Mouse (Mus musculus) CH12.LX (cell line): ENCODE measurements around the gene Tldc1. TPM values are rescaled to one million over a fixed set of nuclear protein-coding genes. Genes with fewer than 3 reads are reported as not detected.

Experiments used
- DNase-seq: peaks from one replicate; pipeline ENCODE4 v3.0.0-alpha.2; 2013; ENCODE audit errors: extremely low read depth
- H3K27ac ChIP-seq: 2 replicates; pipeline ENCODE4 v1.5.1; 2012; ENCODE audit warnings: low read depth, mild to moderate bottlenecking, control low read depth, moderate library complexity; ENCODE audit not compliant: insufficient read depth
- H3K27me3 ChIP-seq: replicated peaks from 2 replicates; pipeline ENCODE3; 2012; ENCODE audit warnings: inconsistent platforms
- H3K36me3 ChIP-seq, 2 experiments: replicated peaks in 1 of 2; 2 replicates each; pipeline versions ENCODE3 to v1.6.1; 2012; ENCODE audit warnings: inconsistent platforms in 1 of 2, low read length in 1 of 2, mild to moderate bottlenecking in 1 of 2, mixed read lengths in 1 of 2, moderate library complexity in 1 of 2; ENCODE audit not compliant: control insufficient read depth in 1 of 2, insufficient read depth in 1 of 2
- H3K4me1 ChIP-seq, 2 experiments: 2 replicates each; pipeline ENCODE4 v1.6.1; 2012; ENCODE audit warnings: inconsistent platforms in 1 of 2, moderate library complexity in 1 of 2; ENCODE audit not compliant: insufficient read depth in 2 of 2, control insufficient read depth in 1 of 2
- H3K4me2 ChIP-seq: 2 replicates; pipeline ENCODE4 v1.6.1; 2012; ENCODE audit warnings: low read depth, mild to moderate bottlenecking, control low read depth; ENCODE audit not compliant: poor library complexity, insufficient read depth, severe bottlenecking
- H3K4me3 ChIP-seq, 3 experiments: fragments of 150-350 bp in 1 of 3; sonication (generic) in 1 of 3; replicated peaks in 1 of 3; 2 replicates each; pipeline versions ENCODE3 to v1.5.1; 2011 to 2012; ENCODE audit warnings: low read depth in 2 of 3, low read length in 2 of 3, mild to moderate bottlenecking in 2 of 3, moderate library complexity in 2 of 3, control low read depth in 1 of 3, improper control_type of control experiment in 1 of 3, inconsistent platforms in 1 of 3, mixed read lengths in 1 of 3; ENCODE audit not compliant: poor library complexity in 1 of 3
- H3K79me2 ChIP-seq: replicated peaks from 2 replicates; pipeline ENCODE4 v1.6.1; 2012; ENCODE audit warnings: mild to moderate bottlenecking, moderate library complexity; ENCODE audit not compliant: control insufficient read depth, poor library complexity, insufficient read depth, severe bottlenecking; ENCODE audit errors: extremely low read depth
- H3K9ac ChIP-seq: 2 replicates; pipeline ENCODE4 v1.6.1; 2012; ENCODE audit warnings: low read depth, mild to moderate bottlenecking, control low read depth, moderate library complexity; ENCODE audit not compliant: insufficient read depth
- H3K9me3 ChIP-seq: replicated peaks from 2 replicates; pipeline ENCODE3; 2012; ENCODE audit warnings: low read length, inconsistent platforms, mixed read lengths
- CHD1 ChIP-seq: IDR thresholded peaks from 2 replicates; pipeline ENCODE4 v1.6.1; 2012; ENCODE audit warnings: low read depth, low read length, improper control_type of control experiment, inconsistent platforms
- CTCF ChIP-seq, 2 experiments: IDR thresholded peaks in 1 of 2; conservative IDR thresholded peaks in 1 of 2; 2 replicates each; pipeline ENCODE4 v1.5.1; 2011 to 2012; ENCODE audit warnings: low read depth in 2 of 2, low read length in 2 of 2, improper control_type of control experiment in 1 of 2, inconsistent platforms in 1 of 2, mild to moderate bottlenecking in 1 of 2, moderate library complexity in 1 of 2
- E2F4 ChIP-seq: IDR thresholded peaks from 2 replicates; pipeline ENCODE4 v1.6.1; 2011; ENCODE audit warnings: low read depth, low read length, improper control_type of control experiment; ENCODE audit not compliant: insufficient replicate concordance
- ETS1 ChIP-seq: conservative IDR thresholded peaks from 2 replicates; pipeline ENCODE4 v1.6.1; 2012; ENCODE audit warnings: low read depth, mild to moderate bottlenecking, inconsistent platforms, low read length, improper control_type of control experiment, moderate library complexity
- HCFC1 ChIP-seq: IDR thresholded peaks from 2 replicates; pipeline ENCODE4 v1.6.1; 2012; ENCODE audit warnings: low read depth, mild to moderate bottlenecking, inconsistent platforms, low read length, improper control_type of control experiment
- JUN ChIP-seq: IDR thresholded peaks from 2 replicates; pipeline ENCODE4 v1.6.1; 2011; ENCODE audit warnings: low read depth, mild to moderate bottlenecking, low read length, improper control_type of control experiment, moderate library complexity; ENCODE audit not compliant: insufficient read depth
- JUND ChIP-seq: conservative IDR thresholded peaks from 2 replicates; pipeline ENCODE4 v1.6.1; 2011; ENCODE audit warnings: low read depth, low read length, improper control_type of control experiment
- MAX ChIP-seq: IDR thresholded peaks from 2 replicates; pipeline ENCODE4 v1.6.1; 2011; ENCODE audit warnings: low read length, improper control_type of control experiment
- MAZ ChIP-seq: IDR thresholded peaks from 2 replicates; pipeline ENCODE4 v1.6.1; 2012; ENCODE audit warnings: low read depth, mild to moderate bottlenecking, inconsistent platforms, low read length, improper control_type of control experiment, moderate library complexity
- MYC ChIP-seq: IDR thresholded peaks from 2 replicates; pipeline ENCODE4 v1.6.1; 2011; ENCODE audit warnings: low read depth, mild to moderate bottlenecking, improper control_type of control experiment, low read length
- NRF1 ChIP-seq: IDR thresholded peaks from 2 replicates; pipeline ENCODE4 v1.6.1; 2014; ENCODE audit warnings: low read depth, mild to moderate bottlenecking, inconsistent platforms, low read length, improper control_type of control experiment, moderate library complexity
- PAX5 ChIP-seq: IDR thresholded peaks from 2 replicates; pipeline ENCODE4 v1.6.1; 2012; ENCODE audit warnings: low read length, inconsistent platforms, mixed read lengths
- POLR2A ChIP-seq: IDR thresholded peaks from 2 replicates; pipeline ENCODE4 v1.6.1; 2011; ENCODE audit warnings: low read depth, mild to moderate bottlenecking, improper control_type of control experiment, low read length
- POLR2AphosphoS2 ChIP-seq: IDR thresholded peaks from 2 replicates; pipeline ENCODE4 v1.6.1; 2011; ENCODE audit warnings: low read depth, low read length, improper control_type of control experiment
- RAD21 ChIP-seq: IDR thresholded peaks from 2 replicates; pipeline ENCODE4 v1.6.1; 2011; ENCODE audit warnings: low read depth, mild to moderate bottlenecking, low read length, improper control_type of control experiment, moderate library complexity
- RCOR1 ChIP-seq: conservative IDR thresholded peaks from 2 replicates; pipeline ENCODE4 v1.6.1; 2012; ENCODE audit warnings: low read depth, mild to moderate bottlenecking, inconsistent platforms, low read length, improper control_type of control experiment
- TCF12 ChIP-seq: IDR thresholded peaks from 2 replicates; pipeline ENCODE4 v1.6.1; 2014; ENCODE audit warnings: low read depth, mild to moderate bottlenecking, inconsistent platforms, low read length, improper control_type of control experiment
- USF1 ChIP-seq: IDR thresholded peaks from 2 replicates; pipeline ENCODE4 v1.6.1; 2014; ENCODE audit warnings: low read depth, mild to moderate bottlenecking, inconsistent platforms, low read length, improper control_type of control experiment
- USF2 ChIP-seq: conservative IDR thresholded peaks from 2 replicates; pipeline ENCODE4 v1.6.1; 2011; ENCODE audit warnings: low read depth, low read length, improper control_type of control experiment
- ZC3H11A ChIP-seq: IDR thresholded peaks from 2 replicates; pipeline ENCODE4 v1.6.1; 2012; ENCODE audit warnings: low read depth, mild to moderate bottlenecking, inconsistent platforms, low read length, improper control_type of control experiment
- ZKSCAN1 ChIP-seq: IDR thresholded peaks from 2 replicates; pipeline ENCODE4 v1.6.1; 2012; ENCODE audit warnings: low read depth, inconsistent platforms, low read length, improper control_type of control experiment, borderline replicate concordance
- ZMIZ1 ChIP-seq: IDR thresholded peaks from 2 replicates; pipeline ENCODE4 v1.6.1; 2012; ENCODE audit warnings: low read depth, mild to moderate bottlenecking, inconsistent platforms, low read length, improper control_type of control experiment
- dilution Hi-C: fragments of 300-500 bp; cut with MboI; formaldehyde crosslinking; loops from 2 replicates; pipeline ENCODE4 v1.14.3; 2020; ENCODE audit warnings: low sequenced_read_pairs; ENCODE audit not compliant: extremely low pct_unique_long_range_greater_than_20kb, extremely low pct_ligation_motif_present
- in situ Hi-C: fragments of 300-500 bp; cut with MboI; formaldehyde crosslinking; loops from 3 replicates; pipeline ENCODE4 v1.14.3; 2019; ENCODE audit warnings: low sequenced_read_pairs, low pct_ligation_motif_present, low pct_unique_long_range_greater_than_20kb, mixed read lengths
- polyA plus RNA-seq: library from polyadenylated mRNA; unstranded; fragments of >175 nt; gene quantifications from 2 replicates; pipeline ENCODE4 v1.2.1, GENCODE M21; 2012; ENCODE audit warnings: low read depth; ENCODE audit not compliant: insufficient read length
- total RNA-seq, 2 experiments: library from RNA; depleted of rRNA; stranded (reverse); fragments of 300-350 nt in 1 of 2; fragments of >200 nt in 1 of 2; gene quantifications; 2 replicates each; pipeline ENCODE4 v1.2.3; 2012 to 2014

The Tldc1 gene
- total and polyA plus RNA-seq, 3 experiments = 3.8 to 10.4 (median 7.7) TPM

DNA sequence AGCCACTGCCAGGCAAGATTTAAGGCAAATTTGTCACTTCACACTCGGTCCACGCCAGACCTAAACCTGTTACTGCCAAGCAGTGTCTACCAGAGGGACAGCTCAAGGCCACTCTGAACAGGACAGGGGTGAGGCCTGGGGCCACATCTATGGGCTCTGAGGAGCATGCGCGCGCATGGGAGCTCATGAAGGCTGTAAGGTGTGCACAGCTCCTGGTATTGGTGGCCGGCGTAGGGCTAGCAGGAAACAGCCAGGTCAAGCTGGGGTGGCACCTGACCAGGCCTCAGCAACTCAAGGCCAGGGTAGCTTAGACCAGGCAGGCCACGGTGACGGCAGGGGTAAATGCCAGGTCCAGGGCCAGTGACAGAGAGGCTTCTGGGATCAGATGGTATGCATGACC, 31.4 kb upstream of the Tldc1 start:
- Histone ChIP-seq H3K9me3 (no peaks in the 10 kb centered on the region), H3K4me2 (no peak overlapping the region), H3K36me3 (peaks cover 0 to 41% of the 10 kb centered on the region in 2 experiments), H3K27me3 (no peaks in the 10 kb centered on the region), H3K4me1 (peaks cover 18 to 82% of the 10 kb centered on the region in 2 experiments), H3K4me3 (no peak overlapping the region), H3K27ac (no peak overlapping the region), H3K9ac (no peak overlapping the region), H3K79me2 (no peaks in the 10 kb centered on the region)
- TF ChIP-seq NRF1 (no peak), E2F4 (no peak), USF2 (no peak), ETS1 (no peak), ZMIZ1 (no peak), MAX (no peak), PAX5 (no peak), JUND (no peak), POLR2AphosphoS2 (no peak), TCF12 (no peak)
- in situ Hi-C loops (no loop called here), dilution Hi-C loops (no loop called here)
- no peak for DNase-seq

DNA sequence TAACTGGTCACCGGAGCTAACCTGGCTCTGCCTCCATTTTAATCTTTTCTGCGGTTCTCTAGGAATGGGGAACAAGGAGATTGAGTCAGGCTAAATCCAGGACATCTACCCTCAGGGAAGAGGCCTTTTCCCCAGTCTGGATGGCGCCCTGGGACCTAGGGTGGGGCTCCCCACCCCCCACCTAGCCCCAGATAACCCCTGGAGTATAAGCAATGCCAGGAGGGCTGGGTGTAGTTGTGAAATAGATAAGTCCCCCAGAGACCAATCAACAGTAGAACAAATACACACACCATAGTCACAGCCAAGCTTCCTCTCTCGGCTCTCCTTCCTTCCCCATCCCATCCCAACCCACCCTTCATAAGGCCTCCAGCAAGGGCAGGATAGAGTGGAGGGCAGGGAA, 29.5 kb upstream of the Tldc1 start:
- in situ Hi-C loops (no loop called here), dilution Hi-C loops (no loop called here)
- Histone ChIP-seq H3K9me3 (peaks cover under 1% of the 10 kb centered on the region), H3K79me2 (no peaks in the 10 kb centered on the region), H3K36me3 (peaks cover 0 to 33% of the 10 kb centered on the region in 2 experiments), H3K4me3 (no peak overlapping the region), H3K27me3 (no peaks in the 10 kb centered on the region), H3K4me2 (no peak overlapping the region), H3K9ac (no peak overlapping the region), H3K27ac (no peak overlapping the region), H3K4me1 (peaks cover 14 to 64% of the 10 kb centered on the region in 2 experiments)
- no peak for DNase-seq
- no peak for TF ChIP-seq RCOR1
- TF ChIP-seq E2F4 = no peak
- TF ChIP-seq MAZ = no peak
- TF ChIP-seq CTCF (conservative IDR thresholded peaks at IDR 0.05 in 1 of 2, IDR thresholded peaks at IDR 0.05 in 1 of 2; ENCODE audit: low read depth in 2 of 2, low read length in 2 of 2) = no peak
- TF ChIP-seq POLR2A = no peak
- TF ChIP-seq ZC3H11A = no peak
- TF ChIP-seq ZKSCAN1 = no peak
- TF ChIP-seq USF1 = no peak
- TF ChIP-seq MYC = no peak
- TF ChIP-seq HCFC1 = no peak
- TF ChIP-seq NRF1 = no peak
- no peak for TF ChIP-seq JUN
- TF ChIP-seq RAD21 = no peak
- no peak for TF ChIP-seq CHD1
